Mouse (Mus musculus): ENCODE measurements at regions not wholly inside any gene's neighbourhood (a gene's known extent, or its start where the extent isn't known, plus 50 kb on each side); places are given as distances from the start of the nearest gene placed in this dataset.
A peak's percentile ranks its signal among the peaks of the same experiment; 100 is the strongest.

DNA sequence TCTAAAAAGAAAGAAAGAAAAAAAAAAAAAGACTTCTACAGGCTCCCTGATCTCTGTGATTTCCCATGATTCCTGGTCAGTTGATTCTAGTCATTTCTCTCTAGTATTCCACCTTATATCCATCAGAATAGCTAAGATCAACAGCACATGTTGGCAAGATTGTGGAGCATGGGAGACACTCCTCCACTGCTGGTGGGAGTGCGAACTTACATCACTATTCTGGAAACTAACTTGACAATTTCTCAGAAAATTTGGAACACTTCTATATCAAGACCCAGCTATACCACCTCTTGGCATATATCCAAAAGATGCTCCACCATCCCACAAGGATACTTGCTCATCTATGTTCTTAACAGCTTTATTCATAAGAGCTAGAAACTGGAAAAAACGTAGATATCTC, 3266.0 kb upstream of the Lrrc6 start:
- no peak for DNase-seq

DNA sequence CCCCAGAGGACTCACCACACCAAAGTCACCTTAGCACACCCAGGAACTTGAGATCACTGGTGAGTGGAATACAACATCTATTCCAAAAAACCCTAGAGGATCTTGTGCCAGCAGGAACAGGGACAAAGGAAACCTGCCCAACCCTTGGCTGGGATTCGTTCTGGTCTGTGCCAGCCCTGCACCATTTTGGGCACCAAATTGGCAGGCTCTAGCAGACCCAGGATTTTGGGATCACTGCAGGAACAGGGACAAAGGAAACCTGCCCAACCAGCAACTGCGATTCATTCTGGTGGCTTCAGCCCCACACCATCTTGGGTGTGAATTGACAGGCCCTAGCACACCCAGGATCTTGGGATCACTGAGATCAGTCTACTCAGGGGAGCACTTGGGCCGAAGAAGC, 3251.9 kb upstream of the Lrrc6 start:
- peak; percentile 1 for DNase-seq

DNA sequence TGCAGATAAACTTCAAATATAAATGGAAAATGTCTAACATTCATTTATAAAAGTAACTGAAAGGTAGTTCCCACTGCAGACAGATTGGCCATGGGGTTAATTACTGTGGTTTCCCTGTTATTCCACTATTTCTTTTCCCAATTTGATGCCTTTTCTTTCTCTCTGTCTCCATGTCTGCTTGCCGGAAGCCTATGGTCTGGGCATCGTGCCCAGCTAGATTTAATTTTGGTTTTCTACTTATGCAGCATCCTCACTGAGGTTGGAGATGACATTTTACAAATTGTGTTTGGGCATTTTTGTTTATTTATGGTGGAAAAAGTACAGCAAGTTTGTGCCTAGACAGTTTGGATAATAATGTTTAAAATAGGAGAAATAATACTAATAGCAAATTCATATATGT, 3214.0 kb upstream of the Lrrc6 start:
- DNase-seq: no peak

DNA sequence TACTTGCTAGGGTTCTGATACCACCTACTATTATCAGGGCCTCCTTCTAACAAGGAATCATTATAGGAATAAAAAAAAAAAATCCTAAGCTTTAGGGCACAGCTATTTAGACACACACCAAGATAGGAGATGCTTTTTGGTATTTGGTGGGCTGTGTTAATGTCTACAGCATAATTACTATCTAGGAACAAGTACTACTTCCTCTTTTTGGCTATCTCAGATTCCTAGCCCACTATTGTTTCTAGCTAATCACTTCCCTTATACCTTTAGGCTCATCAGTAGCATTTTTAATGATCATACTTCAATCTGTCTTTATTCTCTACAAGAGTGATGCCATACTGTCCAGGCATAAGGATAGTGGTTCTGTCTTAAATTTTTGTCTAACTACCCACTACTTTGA, 3213.2 kb upstream of the Lrrc6 start:
- DNase-seq: no peak

DNA sequence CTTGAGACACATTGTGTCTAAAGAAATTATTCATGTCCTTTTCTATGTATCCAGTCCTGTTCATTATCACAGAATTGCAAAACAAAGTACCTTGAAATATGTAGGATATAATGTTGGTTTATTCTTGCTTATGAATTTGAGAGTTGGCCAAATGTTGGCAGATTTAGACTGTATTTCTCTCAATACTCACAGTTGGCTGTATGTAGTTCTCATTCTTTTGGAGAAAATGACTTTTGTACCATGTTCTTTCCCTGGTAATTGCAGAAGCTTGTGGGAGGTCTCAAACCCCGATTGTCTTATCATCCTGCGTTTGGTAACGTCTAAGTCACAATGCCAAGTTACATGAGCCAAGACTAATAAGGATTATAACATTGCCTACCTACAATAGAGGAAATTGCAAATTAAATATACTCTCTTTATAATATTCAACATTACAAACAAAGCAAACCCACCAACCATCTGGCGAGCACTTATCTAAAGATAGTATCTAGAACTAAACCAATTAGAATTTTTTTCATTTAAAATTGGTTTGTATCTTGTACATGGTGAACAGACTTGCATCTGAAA, 3195.0 kb upstream of the Lrrc6 start:
- DNase-seq: no peak

DNA sequence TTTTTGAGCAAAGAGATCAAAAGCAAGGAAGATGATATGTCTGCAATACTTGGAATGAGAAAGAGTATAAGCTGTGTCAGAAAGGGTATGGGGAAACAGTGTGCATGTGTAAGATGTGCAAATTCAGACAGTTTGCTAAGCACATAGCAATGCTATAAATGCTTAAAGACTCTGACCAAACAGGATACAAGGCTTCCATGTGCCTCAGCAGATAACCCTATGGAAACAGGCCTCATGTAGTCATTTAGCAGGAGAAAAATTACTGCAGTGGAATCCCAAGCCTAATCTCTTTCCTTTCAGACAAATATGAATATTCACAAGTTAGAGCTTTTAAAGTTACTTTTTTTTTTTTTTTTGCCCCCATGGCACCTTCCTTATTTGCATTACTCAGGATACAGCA, 3189.8 kb upstream of the Lrrc6 start:
- no peak for DNase-seq

Data from cerebellum, adult 11 months (tissue).